Mouse (Mus musculus): ENCODE data around the gene Ccdc60. TPM values are rescaled to one million over a fixed set of nuclear protein-coding genes. Genes with fewer than 3 reads are reported as not detected.

Ccdc60 gene
- polyA plus RNA-seq, 1 experiment from 2014 or later: 0.59 TPM

- Histone ChIP-seq H3K27me3 (replicated peaks; ENCODE audit: low read depth, poor library complexity, severe bottlenecking) (peaks cover 5% of the 10 kb centered on the region; the same call in 1 of the 2 replicates), H3K4me1 (peaks cover 18% of the 10 kb centered on the region), H3K9me3 (no peaks in the 10 kb centered on the region), H3K4me3 (no peak overlapping the region), H3K36me3 (replicated peaks) (no peaks in the 10 kb centered on the region), H3K27ac (replicated peaks) (no peak overlapping the region)
- no peak for DNase-seq (ENCODE audit: low spot score)
- WGBS: 81% methylated on average over 5 of the region's 5 CpGs
Observed at GRCm38 (mm10) chr5:116293501-116293900, 4.7 kb upstream of the Ccdc60 start.

- Histone ChIP-seq H3K27me3 (replicated peaks; ENCODE audit: low read depth, poor library complexity, severe bottlenecking) (peaks cover 5% of the 10 kb centered on the region), H3K4me1 (peaks cover 29% of the 10 kb centered on the region), H3K9me3 (no peaks in the 10 kb centered on the region), H3K4me3 (no peak overlapping the region), H3K27ac (replicated peaks) (no peak overlapping the region), H3K36me3 (replicated peaks) (no peaks in the 10 kb centered on the region)
- WGBS: 85% methylated on average over 5 of the region's 5 CpGs
- DNase-seq (ENCODE audit: low spot score): no peak
Observed at GRCm38 (mm10) chr5:116290584-116290983, 1.8 kb upstream of the Ccdc60 start.

- H3K27me3 ChIP-seq (replicated peaks; ENCODE audit: low read depth, poor library complexity, severe bottlenecking): peaks cover 5% of the 10 kb centered on the region
- peak overlapping the region; percentile 45 for H3K4me3 ChIP-seq
- H3K4me1 ChIP-seq: peaks cover 33% of the 10 kb centered on the region
- no peaks in the 10 kb centered on the region for H3K9me3 ChIP-seq
- 2% methylated on average over 9 of the region's 9 CpGs for WGBS
- DNase-seq (ENCODE audit: low spot score): peak; percentile 36
- H3K36me3 ChIP-seq (replicated peaks): no peaks in the 10 kb centered on the region
- H3K27ac ChIP-seq (replicated peaks): no peak overlapping the region; the same call in 1 of the 2 replicates
Observed at GRCm38 (mm10) chr5:116289897-116290296, 1.1 kb upstream of the Ccdc60 start.

GRCm38 (mm10) chr5:116288183-116288582 lies 602 bp downstream of the Ccdc60 start:
- no peaks in the 10 kb centered on the region for H3K9me3 ChIP-seq
- H3K27ac ChIP-seq (replicated peaks): peak overlapping the region; percentile 30; the same call in 1 of the 2 replicates
- peaks cover 33% of the 10 kb centered on the region for H3K4me1 ChIP-seq
- no peaks in the 10 kb centered on the region for H3K36me3 ChIP-seq (replicated peaks)
- H3K4me3 ChIP-seq: 0 out of 2 replicates have a peak overlapping the region, but pooled peaks have one; percentile 45
- DNase-seq (ENCODE audit: low spot score): no peak
- peaks cover 5% of the 10 kb centered on the region for H3K27me3 ChIP-seq (replicated peaks; ENCODE audit: low read depth, poor library complexity, severe bottlenecking)
- WGBS: 33% methylated on average over 10 of the region's 10 CpGs

GRCm38 (mm10) chr5:116285532-116286176 lies 3.1 kb downstream of the Ccdc60 start:
- WGBS: 31% methylated on average over 15 of the region's 15 CpGs
- no peak overlapping the region for H3K27ac ChIP-seq (replicated peaks)
- no peaks in the 10 kb centered on the region for H3K9me3 ChIP-seq
- H3K4me1 ChIP-seq: peaks cover 35% of the 10 kb centered on the region
- no peak overlapping the region for H3K4me3 ChIP-seq
- H3K36me3 ChIP-seq (replicated peaks): no peaks in the 10 kb centered on the region
- DNase-seq (ENCODE audit: low spot score): no peak
- peaks cover 5% of the 10 kb centered on the region for H3K27me3 ChIP-seq (replicated peaks; ENCODE audit: low read depth, poor library complexity, severe bottlenecking)

GRCm38 (mm10) chr5:116280518-116280917 lies 8.3 kb downstream of the Ccdc60 start:
- no peak overlapping the region for H3K4me3 ChIP-seq

GRCm38 (mm10) chr5:116278436-116278918 lies 10.3 kb downstream of the Ccdc60 start:
- H3K4me1 ChIP-seq: peaks cover 31% of the 10 kb centered on the region
- 75% methylated on average over 17 of the region's 17 CpGs for WGBS
- no peak overlapping the region for H3K27ac ChIP-seq (replicated peaks)
- H3K27me3 ChIP-seq (replicated peaks; ENCODE audit: low read depth, poor library complexity, severe bottlenecking): 0 out of 2 replicates have a peak, but pooled peaks cover 4% of the 10 kb centered on the region
- H3K9me3 ChIP-seq: peaks cover 12% of the 10 kb centered on the region; the same call in 1 of the 2 replicates
- H3K36me3 ChIP-seq (replicated peaks): 0 out of 2 replicates have a peak, but pooled peaks cover 3% of the 10 kb centered on the region
- no peak overlapping the region for H3K4me3 ChIP-seq
- no peak for DNase-seq (ENCODE audit: low spot score)

More at GRCm38 (mm10) chr5:116280518-116280917, 8.3 kb downstream of the Ccdc60 start:
- Histone ChIP-seq H3K27ac (replicated peaks) (no peak overlapping the region), H3K4me1 (peaks cover 19% of the 10 kb centered on the region), H3K27me3 (replicated peaks; ENCODE audit: low read depth, poor library complexity, severe bottlenecking) (peaks cover under 1% of the 10 kb centered on the region; the same call in 1 of the 2 replicates), H3K36me3 (replicated peaks) (0 out of 2 replicates have a peak, but pooled peaks cover 3% of the 10 kb centered on the region), H3K9me3 (peaks cover 12% of the 10 kb centered on the region; the same call in 1 of the 2 replicates)
- no peak for DNase-seq (ENCODE audit: low spot score)

GRCm38 (mm10) chr5:116277951-116278350 lies 10.8 kb downstream of the Ccdc60 start:
- Histone ChIP-seq H3K9me3 (peaks cover 12% of the 10 kb centered on the region; the same call in 1 of the 2 replicates), H3K27me3 (replicated peaks; ENCODE audit: low read depth, poor library complexity, severe bottlenecking) (0 out of 2 replicates have a peak, but pooled peaks cover 4% of the 10 kb centered on the region), H3K4me1 (peaks cover 35% of the 10 kb centered on the region), H3K4me3 (no peak overlapping the region), H3K36me3 (replicated peaks) (0 out of 2 replicates have a peak, but pooled peaks cover 3% of the 10 kb centered on the region), H3K27ac (replicated peaks) (no peak overlapping the region)
- 90% methylated on average over 4 of the region's 4 CpGs for WGBS
- no peak for DNase-seq (ENCODE audit: low spot score)

- Histone ChIP-seq H3K9me3 (peaks cover 12% of the 10 kb centered on the region; the same call in 1 of the 2 replicates), H3K4me3 (no peak overlapping the region), H3K36me3 (replicated peaks) (0 out of 2 replicates have a peak, but pooled peaks cover 3% of the 10 kb centered on the region), H3K27me3 (replicated peaks; ENCODE audit: low read depth, poor library complexity, severe bottlenecking) (0 out of 2 replicates have a peak, but pooled peaks cover 6% of the 10 kb centered on the region), H3K27ac (replicated peaks) (peak overlapping the region; percentile 63), H3K4me1 (peaks cover 36% of the 10 kb centered on the region)
- no peak for DNase-seq (ENCODE audit: low spot score)
- WGBS: 61% methylated on average over 2 of the region's 2 CpGs
Observed at GRCm38 (mm10) chr5:116274818-116275217, 14.0 kb downstream of the Ccdc60 start.

- peaks cover 38% of the 10 kb centered on the region for H3K4me1 ChIP-seq
- 45% methylated on average over 5 of the region's 5 CpGs for WGBS
Observed at GRCm38 (mm10) chr5:116274365-116274764, 14.4 kb downstream of the Ccdc60 start.

GRCm38 (mm10) chr5:116271511-116272227 lies 17.1 kb downstream of the Ccdc60 start:
- WGBS: 74% methylated on average over 17 of the region's 17 CpGs
- no peak for DNase-seq (ENCODE audit: low spot score)
- H3K9me3 ChIP-seq: no peaks in the 10 kb centered on the region; the same call in 1 of the 2 replicates
- 0 out of 2 replicates have a peak, but pooled peaks cover 6% of the 10 kb centered on the region for H3K27me3 ChIP-seq (replicated peaks; ENCODE audit: low read depth, poor library complexity, severe bottlenecking)
- H3K4me1 ChIP-seq: peaks cover 37% of the 10 kb centered on the region
- no peak overlapping the region for H3K27ac ChIP-seq (replicated peaks)
- H3K36me3 ChIP-seq (replicated peaks): no peaks in the 10 kb centered on the region
- H3K4me3 ChIP-seq: no peak overlapping the region

More at GRCm38 (mm10) chr5:116274365-116274764, 14.4 kb downstream of the Ccdc60 start:
- 0 out of 2 replicates have a peak, but pooled peaks cover 6% of the 10 kb centered on the region for H3K27me3 ChIP-seq (replicated peaks; ENCODE audit: low read depth, poor library complexity, severe bottlenecking)
- no peak overlapping the region for H3K4me3 ChIP-seq
- no peak for DNase-seq (ENCODE audit: low spot score)
- 0 out of 2 replicates have a peak, but pooled peaks cover 3% of the 10 kb centered on the region for H3K36me3 ChIP-seq (replicated peaks)
- peak overlapping the region; percentile 63; the same call in 1 of the 2 replicates for H3K27ac ChIP-seq (replicated peaks)
- peaks cover 12% of the 10 kb centered on the region; the same call in 1 of the 2 replicates for H3K9me3 ChIP-seq

Data from embryonic facial prominence, embryonic 10.5 days (tissue).